Mouse (Mus musculus): ENCODE measurements around the gene Klk1b1. TPM values are rescaled to one million over a fixed set of nuclear protein-coding genes. Genes with fewer than 3 reads are reported as not detected.

Gene Klk1b1
- not detected in 2 replicates for polyA plus RNA-seq (2021; fragmentation: Nextera tagmentation)
- long read RNA-seq, experiment 1 = 0 reads
- long read RNA-seq, experiment 2 = 0 reads

GRCm38 (mm10) chr7:43966451-43966850, at the start of gene Klk1b1:
Gene Klk1b1 (plus strand): TSS chr7:43966751.

GRCm38 (mm10) chr7:43933440-43933839, 33.1 kb upstream of the Klk1b1 start, which contains the start of gene Klk15:
Gene Klk15 (plus strand): TSS chr7:43933740.

GRCm38 (mm10) chr7:43950364-43950763, 16.2 kb upstream of the Klk1b1 start, which contains the start of gene Klk1b8:
Gene Klk1b8 (plus strand): TSS chr7:43950664.

GRCm38 (mm10) chr7:43975761-43976160, 9.2 kb downstream of the Klk1b1 start, which contains the start of gene Klk1b9:
Gene Klk1b9 (plus strand): TSS chr7:43976061.

GRCm38 (mm10) chr7:43995577-43995976, 29.0 kb downstream of the Klk1b1 start, which contains the start of gene Klk1b11:
Gene Klk1b11 (plus strand): TSS chr7:43995877.

GRCm38 (mm10) chr7:44011868-44012267, 45.3 kb downstream of the Klk1b1 start, which contains the start of gene Klk1b26:
Gene Klk1b26 (plus strand): TSS chr7:44012168.

Other genes with a start within 250 kb of the Klk1b1 start
- gene Klk12, start 197.9 kb upstream of the Klk1b1 start, polyA plus RNA-seq (2021; fragmentation: Nextera tagmentation) = not detected in 2 replicates
- gene Klk11, start 192.1 kb upstream of the Klk1b1 start, polyA plus RNA-seq (2021; fragmentation: Nextera tagmentation) = not detected in 2 replicates
- 0.15 and 0.34 TPM in 2 replicates for gene Klk10, start 185.7 kb upstream of the Klk1b1 start, polyA plus RNA-seq (2021; fragmentation: Nextera tagmentation)
- not detected in 2 replicates for gene Klk9, start 174.9 kb upstream of the Klk1b1 start, polyA plus RNA-seq (2021; fragmentation: Nextera tagmentation)
- 9.7 and 10.3 TPM in 2 replicates for gene Klk8, start 169.2 kb upstream of the Klk1b1 start, polyA plus RNA-seq (2021; fragmentation: Nextera tagmentation)
- not detected in 2 replicates for gene Klk7, start 155.5 kb upstream of the Klk1b1 start, polyA plus RNA-seq (2021; fragmentation: Nextera tagmentation)
- gene Klk6, start 142.3 kb upstream of the Klk1b1 start, polyA plus RNA-seq (2021; fragmentation: Nextera tagmentation) = 7.3 and 12.8 TPM in 2 replicates
- gene Klk5, start 124.8 kb upstream of the Klk1b1 start, polyA plus RNA-seq (2021; fragmentation: Nextera tagmentation) = not detected in 2 replicates
- not detected in 2 replicates for gene Klk4, start 85.6 kb upstream of the Klk1b1 start, polyA plus RNA-seq (2021; fragmentation: Nextera tagmentation)
- gene Klk15, start 33.0 kb upstream of the Klk1b1 start, polyA plus RNA-seq (2021; fragmentation: Nextera tagmentation) = not detected in 2 replicates
- not detected in 2 replicates for gene Klk1b8, start 16.1 kb upstream of the Klk1b1 start, polyA plus RNA-seq (2021; fragmentation: Nextera tagmentation)
- gene Klk1b9, start 9.3 kb downstream of the Klk1b1 start, polyA plus RNA-seq (2021; fragmentation: Nextera tagmentation) = not detected in 2 replicates
- gene Klk1b11, start 29.1 kb downstream of the Klk1b1 start, polyA plus RNA-seq (2021; fragmentation: Nextera tagmentation) = not detected in 2 replicates
- not detected in 2 replicates for gene Klk1b26, start 45.4 kb downstream of the Klk1b1 start, polyA plus RNA-seq (2021; fragmentation: Nextera tagmentation)
- gene Klk1b27, start 85.5 kb downstream of the Klk1b1 start, polyA plus RNA-seq (2021; fragmentation: Nextera tagmentation) = not detected in 2 replicates
- gene Klk1b21, start 135.6 kb downstream of the Klk1b1 start, polyA plus RNA-seq (2021; fragmentation: Nextera tagmentation) = not detected in 2 replicates
- gene Klk1b22, start 145.9 kb downstream of the Klk1b1 start, polyA plus RNA-seq (2021; fragmentation: Nextera tagmentation) = not detected in 2 replicates
- not detected in 2 replicates for gene Klk1b16, start 170.0 kb downstream of the Klk1b1 start, polyA plus RNA-seq (2021; fragmentation: Nextera tagmentation)
- not detected in 2 replicates for gene Klk1b24, start 221.5 kb downstream of the Klk1b1 start, polyA plus RNA-seq (2021; fragmentation: Nextera tagmentation)
- not detected in 2 replicates for gene Klk1b3, start 231.4 kb downstream of the Klk1b1 start, polyA plus RNA-seq (2021; fragmentation: Nextera tagmentation)
- gene Klk1b4, start 240.7 kb downstream of the Klk1b1 start, polyA plus RNA-seq (2021; fragmentation: Nextera tagmentation) = not detected in 2 replicates
- gene Klk1b5, start 249.2 kb downstream of the Klk1b1 start, polyA plus RNA-seq (2021; fragmentation: Nextera tagmentation) = not detected in 2 replicates

Measured in left cerebral cortex, adult 6 months (tissue).